Mouse (Mus musculus) hindbrain, embryonic 15.5 days (tissue): ENCODE data around the gene Tango6. TPM values are rescaled to one million over a fixed set of nuclear protein-coding genes. Genes with fewer than 3 reads are reported as not detected.
A peak's percentile ranks its signal among the peaks of the same experiment; 100 is the strongest.

ENCODE experiments used
- ATAC-seq: fragments of 200-750 bp; cut with Nextera tagmentation; 2 replicates; pipeline ENCODE4 v1.8.0; 2017; ENCODE audit warnings: low read depth, moderate number of reproducible peaks, moderate TSS enrichment; ENCODE audit not compliant: low FRiP score
- H3K27ac ChIP-seq: fragments of 300-500 bp; sonication (generic); replicated peaks from 2 replicates; pipeline ENCODE4 v1.5.1; 2015; ENCODE audit warnings: mild to moderate bottlenecking, inconsistent platforms
- H3K27me3 ChIP-seq: fragments of 300-500 bp; sonication (generic); 2 replicates; pipeline ENCODE4 v1.6.1; 2015; ENCODE audit warnings: control low read depth, inconsistent platforms
- H3K36me3 ChIP-seq: fragments of 300-500 bp; sonication (generic); 2 replicates; pipeline ENCODE4 v1.6.1; 2015; ENCODE audit warnings: control low read depth, inconsistent platforms
- H3K4me1 ChIP-seq: fragments of 300-500 bp; sonication (generic); replicated peaks from 2 replicates; pipeline ENCODE4 v1.6.1; 2015; ENCODE audit warnings: control low read depth, inconsistent platforms
- H3K4me2 ChIP-seq: fragments of 300-500 bp; sonication (generic); 2 replicates; pipeline ENCODE4 v1.6.1; 2015; ENCODE audit warnings: moderate library complexity, mild to moderate bottlenecking, inconsistent platforms
- H3K4me3 ChIP-seq: fragments of 300-500 bp; sonication (generic); 2 replicates; pipeline ENCODE4 v1.5.1; 2015; ENCODE audit warnings: mild to moderate bottlenecking, inconsistent platforms
- H3K9ac ChIP-seq: fragments of 300-500 bp; sonication (generic); 2 replicates; pipeline ENCODE4 v1.6.1; 2015; ENCODE audit warnings: inconsistent platforms
- H3K9me3 ChIP-seq: fragments of 300-500 bp; sonication (generic); 2 replicates; pipeline ENCODE4 v1.6.1; 2016; ENCODE audit warnings: control low read depth, inconsistent platforms
- WGBS: fragments of 180-500 bp; shearing (Covaris S2); methylation state at CpG from one replicate; pipeline ENCODE4 v1.1.7; 2015; 5-methylcytosine and 5-hydroxymethylcytosine counted together
- polyA plus RNA-seq: library from polyadenylated mRNA; unstranded; fragments of >200 nt; fragmentation: Nextera tagmentation; extraction: Ambion mirVana; gene quantifications from 2 replicates; pipeline ENCODE4 v1.2.1, GENCODE M21; 2015

The Tango6 gene
- polyA plus RNA-seq, 1 experiment from 2014 or later, result 6.5 TPM

DNA sequence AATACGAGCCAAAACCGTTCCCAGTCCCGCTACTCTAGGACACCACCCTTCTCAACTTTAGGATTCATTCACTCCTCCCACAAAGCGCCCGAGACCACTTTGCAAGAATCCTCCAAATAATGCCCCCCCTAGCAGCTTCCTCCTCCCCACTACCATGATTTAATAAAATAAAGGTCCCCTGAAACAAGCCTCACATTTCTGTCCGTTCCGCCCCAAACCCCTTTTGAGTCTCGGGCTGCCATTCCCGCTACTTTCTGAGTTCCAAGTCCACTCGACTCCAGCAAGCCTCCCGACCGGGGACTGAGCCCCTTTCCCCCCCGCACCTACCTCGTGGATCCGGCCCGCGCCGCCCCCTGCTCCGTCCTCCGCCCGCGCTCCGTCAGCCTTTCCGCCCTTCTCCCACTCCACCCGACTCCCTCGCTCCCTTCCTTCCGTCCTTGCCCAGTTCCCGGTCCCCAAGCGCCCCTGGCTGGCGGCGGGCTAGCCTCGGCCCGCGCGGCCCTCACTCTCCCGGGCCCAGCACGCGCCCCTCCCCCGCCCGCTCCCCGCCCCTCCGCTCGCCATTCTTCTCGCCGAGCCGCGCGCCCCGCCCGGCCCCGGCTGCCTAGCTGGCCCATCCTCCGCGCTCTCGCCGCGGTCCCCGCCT lies 210.1 kb downstream of the Tango6 start:
- ATAC-seq, result peak; percentile 80
- Histone ChIP-seq H3K4me3 (peak overlapping the region; percentile 99), H3K36me3 (peaks cover 11% of the 10 kb centered on the region; the same call in 1 of the 2 replicates), H3K27me3 (no peaks in the 10 kb centered on the region), H3K27ac (peak overlapping the region; percentile 95), H3K4me2 (peak overlapping the region; percentile 89), H3K4me1 (peaks cover 25% of the 10 kb centered on the region), H3K9me3 (no peaks in the 10 kb centered on the region), H3K9ac (peak overlapping the region; percentile 94)
- under 1% methylated on average over 46 of the region's 57 CpGs for WGBS

DNA sequence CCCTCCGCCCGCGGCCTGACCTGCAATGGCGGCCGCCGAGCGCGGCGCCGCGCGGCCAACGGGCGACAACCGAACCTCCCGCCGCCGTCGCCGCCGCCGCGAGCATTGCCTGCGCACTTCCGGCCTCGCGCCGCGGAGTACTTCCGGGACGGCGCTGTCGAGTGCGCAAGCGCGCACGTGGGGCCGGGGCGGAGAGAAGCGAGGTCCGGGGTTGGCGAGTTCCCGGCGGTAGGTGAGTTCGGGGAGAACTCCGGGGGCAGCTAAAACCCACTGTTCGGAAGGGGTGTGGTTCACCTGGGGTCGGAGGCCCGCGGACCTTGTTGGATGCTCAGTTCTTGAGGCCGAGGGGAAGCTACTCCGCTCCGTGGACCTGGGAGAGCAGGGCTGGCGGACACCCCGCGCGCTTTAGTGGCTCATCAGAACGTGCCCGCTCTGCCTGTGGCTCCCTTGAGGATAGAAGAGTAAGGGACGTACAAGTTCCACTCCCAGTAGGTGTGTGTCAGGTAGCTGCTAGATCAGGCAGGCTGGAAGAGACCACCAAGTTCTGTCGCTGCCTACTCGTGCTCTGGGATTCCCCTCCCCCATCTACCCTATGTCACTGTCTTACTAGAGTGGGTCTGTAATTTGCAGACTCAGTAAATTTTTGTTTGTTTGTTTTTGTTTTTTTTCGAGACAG lies 210.8 kb downstream of the Tango6 start, which contains the start of gene Utp4:
Utp4 (plus strand) TSS at position 156 of the 676 bp plus-strand sequence.
- no peaks in the 10 kb centered on the region for H3K27me3 ChIP-seq
- peak; percentile 95 for ATAC-seq
- H3K4me2 ChIP-seq, result peak within 1 kb of the TSS; percentile 89
- H3K27ac ChIP-seq, result peak within 1 kb of the TSS; percentile 95
- H3K9me3 ChIP-seq, result no peaks in the 10 kb centered on the region
- H3K4me3 ChIP-seq, result peak within 1 kb of the TSS; percentile 99
- H3K4me1 ChIP-seq, result peaks cover 21% of the 10 kb centered on the region
- H3K9ac ChIP-seq, result peak within 1 kb of the TSS; percentile 94
- WGBS, result under 1% methylated on average over 60 of the region's 63 CpGs
- H3K36me3 ChIP-seq, result peaks cover 18% of the 10 kb centered on the region

DNA sequence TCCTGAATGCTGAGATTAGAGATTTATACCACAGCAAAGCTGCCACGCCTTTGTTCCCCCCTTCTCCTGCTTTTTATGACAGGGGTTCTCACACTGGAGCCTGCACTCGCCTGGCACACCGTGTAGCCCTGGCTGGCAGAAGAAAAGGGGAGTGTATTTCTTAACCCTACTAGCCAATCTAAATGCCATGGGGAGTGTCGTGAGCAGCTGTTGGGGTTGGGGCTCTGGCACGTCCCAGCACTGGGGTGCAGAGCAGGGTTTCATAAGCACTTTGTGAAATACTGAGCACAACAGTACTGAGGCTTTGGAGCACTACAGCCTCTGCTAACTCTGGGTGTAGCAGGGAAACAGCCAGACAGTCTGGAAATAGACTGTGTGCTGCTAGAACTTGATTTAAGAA lies 216.6 kb downstream of the Tango6 start:
- H3K27me3 ChIP-seq, result no peaks in the 10 kb centered on the region
- H3K4me1 ChIP-seq, result peaks cover 6% of the 10 kb centered on the region
- 93% methylated on average over 5 of the region's 5 CpGs for WGBS
- ATAC-seq, result no peak
- no peak overlapping the region for H3K9ac ChIP-seq
- no peak overlapping the region for H3K4me2 ChIP-seq
- H3K4me3 ChIP-seq, result no peak overlapping the region
- H3K36me3 ChIP-seq, result peaks cover 61% of the 10 kb centered on the region
- no peak overlapping the region for H3K27ac ChIP-seq
- H3K9me3 ChIP-seq, result no peaks in the 10 kb centered on the region

Other genes with a start within 250 kb of the Tango6 start
- not detected in 2 replicates for gene 6030452D12Rik, start 182.5 kb upstream of the Tango6 start, polyA plus RNA-seq
- gene Cdh3, start 172.2 kb upstream of the Tango6 start, polyA plus RNA-seq, result 3.9 and 4.8 TPM in 2 replicates
- gene Gm10073, start 109.6 kb upstream of the Tango6 start, polyA plus RNA-seq, result 5.7 and 11.2 TPM in 2 replicates
- gene Cdh1, start 79.7 kb upstream of the Tango6 start, polyA plus RNA-seq, result 3.9 and 6.5 TPM in 2 replicates
- gene Has3, start 187.2 kb downstream of the Tango6 start, polyA plus RNA-seq, result 0.92 and 1.5 TPM in 2 replicates
- gene Utp4, start 210.6 kb downstream of the Tango6 start, polyA plus RNA-seq, result 42.2 and 42.5 TPM in 2 replicates